Mouse (Mus musculus) forebrain, embryonic 13.5 days (tissue): Measurements from ENCODE around the gene Anxa1. TPM values are rescaled to one million over a fixed set of nuclear protein-coding genes. Genes with fewer than 3 reads are reported as not detected.

Experiments
- ATAC-seq: fragments of 200-750 bp; cut with Nextera tagmentation; 2 replicates; pipeline ENCODE4 v1.8.0; 2017
- H3K27ac ChIP-seq: fragments of 300-500 bp; sonication (generic); 2 replicates; pipeline ENCODE4 v1.5.1; 2015; ENCODE audit warnings: inconsistent platforms, mild to moderate bottlenecking, moderate library complexity
- H3K27me3 ChIP-seq: fragments of 300-500 bp; sonication (generic); 2 replicates; pipeline ENCODE4 v1.6.1; 2015; ENCODE audit warnings: mild to moderate bottlenecking, inconsistent platforms
- H3K36me3 ChIP-seq: fragments of 300-500 bp; sonication (generic); 2 replicates; pipeline ENCODE4 v1.6.1; 2015; ENCODE audit warnings: mild to moderate bottlenecking, inconsistent platforms; ENCODE audit not compliant: poor library complexity, severe bottlenecking
- H3K4me1 ChIP-seq: fragments of 300-500 bp; sonication (generic); 2 replicates; pipeline ENCODE4 v1.6.1; 2015; ENCODE audit warnings: inconsistent platforms
- H3K4me2 ChIP-seq: fragments of 300-500 bp; sonication (generic); 2 replicates; pipeline ENCODE4 v1.6.1; 2015; ENCODE audit warnings: inconsistent platforms, mild to moderate bottlenecking, moderate library complexity
- H3K4me3 ChIP-seq: fragments of 300-500 bp; sonication (generic); 2 replicates; pipeline ENCODE4 v1.5.1; 2015; ENCODE audit warnings: mild to moderate bottlenecking, inconsistent platforms
- H3K9ac ChIP-seq: fragments of 300-500 bp; sonication (generic); 2 replicates; pipeline ENCODE4 v1.6.1; 2015; ENCODE audit warnings: mild to moderate bottlenecking, inconsistent platforms
- H3K9me3 ChIP-seq: fragments of 300-500 bp; sonication (generic); replicated peaks from 2 replicates; pipeline ENCODE4 v1.6.1; 2016; ENCODE audit warnings: inconsistent platforms
- WGBS: fragments of 180-500 bp; shearing (Covaris S2); methylation state at CpG from one replicate; pipeline ENCODE4 v1.1.7; 2015; 5-methylcytosine and 5-hydroxymethylcytosine counted together
- polyA plus RNA-seq: library from polyadenylated mRNA; unstranded; fragments of >200 nt; fragmentation: Nextera tagmentation; extraction: Ambion mirVana; gene quantifications from 2 replicates; pipeline ENCODE4 v1.2.1, GENCODE M21; 2015

Anxa1 gene
- polyA plus RNA-seq, result 1.1 and 1.4 TPM in 2 replicates

DNA sequence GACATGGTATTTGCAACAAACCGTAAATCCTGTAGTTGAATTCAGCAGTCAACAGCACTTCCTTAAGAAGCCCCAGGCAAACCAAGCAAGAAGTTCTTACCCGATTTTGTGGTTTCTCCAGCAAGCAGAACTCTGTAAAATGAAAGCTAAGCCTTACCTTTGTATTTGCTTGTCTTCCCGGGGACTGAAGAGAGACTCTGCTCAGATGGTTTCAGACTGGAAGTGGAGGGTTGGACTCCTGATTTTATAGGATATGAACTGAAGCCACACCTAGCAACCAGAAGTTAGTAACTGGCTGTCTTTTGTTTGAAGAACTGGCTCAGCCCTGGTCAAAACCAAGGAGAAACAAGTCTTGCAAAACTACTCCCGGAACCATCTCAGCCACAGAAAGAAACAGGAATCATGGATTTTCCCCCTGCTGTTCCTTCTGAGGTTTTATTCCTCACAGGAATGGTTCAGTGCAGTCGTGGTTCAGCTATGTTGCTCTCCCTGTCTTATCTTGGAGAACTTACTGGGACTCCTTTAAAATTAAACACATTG lies at the start of gene Anxa1:
TSS of gene Anxa1 (minus strand) at position 490 of the 540 bp plus-strand sequence.
- Histone ChIP-seq H3K36me3 (no peaks in the 10 kb centered on the region), H3K9ac (no peak within 1 kb of the TSS), H3K4me1 (no peaks in the 10 kb centered on the region), H3K27ac (no peak within 1 kb of the TSS), H3K4me2 (no peak within 1 kb of the TSS), H3K27me3 (no peaks in the 10 kb centered on the region), H3K4me3 (no peak within 1 kb of the TSS), H3K9me3 (no peaks in the 10 kb centered on the region)
- WGBS, result 80% methylated on average over 5 of the region's 5 CpGs
- no peak for ATAC-seq

DNA sequence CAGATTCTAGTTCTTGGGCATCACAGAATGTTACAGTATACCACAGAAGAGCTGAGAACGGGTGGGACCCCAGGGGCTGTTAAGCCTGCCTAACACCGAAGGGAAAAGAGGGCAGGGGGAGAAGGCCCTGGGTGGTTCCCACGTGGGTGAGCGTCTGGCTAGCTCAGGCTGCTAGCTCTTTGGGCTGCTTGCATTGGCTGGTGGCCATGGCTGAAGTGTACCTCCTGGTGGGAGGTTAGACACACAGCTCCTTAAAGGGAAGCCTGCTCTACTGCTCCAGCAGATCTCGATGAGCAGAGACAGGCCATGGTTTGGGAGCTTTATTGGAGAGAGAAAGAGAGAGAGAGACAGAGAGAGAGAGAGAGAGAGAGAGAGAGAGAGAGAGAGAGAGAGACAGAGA lies 46.3 kb upstream of the Anxa1 start:
- ATAC-seq, result no peak
- H3K27me3 ChIP-seq, result no peaks in the 10 kb centered on the region
- 60% methylated on average over 5 of the region's 5 CpGs for whole genome bisulfite sequencing

DNA sequence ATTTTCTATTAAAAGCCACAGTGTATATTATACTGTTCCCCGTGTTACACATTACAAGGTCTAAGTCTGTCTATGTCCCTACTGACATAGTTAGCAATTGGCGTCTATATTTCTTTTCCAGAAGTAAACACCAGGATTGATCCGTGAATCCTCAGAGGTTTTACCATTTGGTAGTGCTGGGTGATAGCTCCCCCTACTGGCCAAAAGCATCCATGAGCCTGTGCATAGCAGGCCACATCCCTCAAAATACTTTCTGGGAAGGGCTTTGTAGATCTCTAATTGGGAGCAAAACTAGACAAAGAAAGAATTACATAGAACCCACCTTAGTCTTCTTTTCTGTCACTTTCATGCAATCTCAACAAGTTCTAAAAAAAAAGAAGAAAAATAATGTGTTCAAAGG lies 43.8 kb upstream of the Anxa1 start:
- no peak overlapping the region for H3K4me3 ChIP-seq
- no peaks in the 10 kb centered on the region for H3K27me3 ChIP-seq
- no peaks in the 10 kb centered on the region for H3K36me3 ChIP-seq
- H3K27ac ChIP-seq, result no peak overlapping the region
- no peaks in the 10 kb centered on the region for H3K9me3 ChIP-seq
- 16% methylated on average over 3 of the region's 3 CpGs for WGBS
- no peak overlapping the region for H3K9ac ChIP-seq
- H3K4me2 ChIP-seq, result no peak overlapping the region
- no peaks in the 10 kb centered on the region for H3K4me1 ChIP-seq
- ATAC-seq, result peak; percentile 83

More for the DNA sequence above, 46.3 kb upstream of the Anxa1 start:
- Histone ChIP-seq H3K36me3 (no peaks in the 10 kb centered on the region), H3K9me3 (no peaks in the 10 kb centered on the region), H3K4me2 (no peak overlapping the region), H3K27ac (no peak overlapping the region), H3K4me1 (no peaks in the 10 kb centered on the region), H3K4me3 (no peak overlapping the region), H3K9ac (no peak overlapping the region)

DNA sequence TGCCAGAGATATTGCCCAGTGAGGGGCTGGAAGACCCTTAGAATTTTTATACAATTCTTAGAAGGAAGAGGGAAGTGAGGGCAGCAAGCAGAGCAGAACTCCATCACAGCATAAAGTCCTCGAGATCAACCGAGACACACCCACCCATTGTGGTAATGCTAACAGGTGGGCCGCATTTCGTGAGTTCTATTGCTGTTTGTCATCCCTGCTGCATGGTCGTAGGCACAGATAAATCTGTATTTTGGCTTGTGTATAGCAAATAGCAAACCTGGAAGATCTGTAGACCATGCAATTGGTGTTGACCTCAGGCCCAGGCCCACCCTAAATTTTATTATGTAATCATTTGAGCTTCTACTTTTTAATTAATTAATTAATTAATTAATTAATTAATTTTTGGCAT lies 43.2 kb upstream of the Anxa1 start:
- H3K4me3 ChIP-seq, result no peak overlapping the region
- H3K9me3 ChIP-seq, result no peaks in the 10 kb centered on the region
- H3K27ac ChIP-seq, result no peak overlapping the region
- H3K27me3 ChIP-seq, result no peaks in the 10 kb centered on the region
- no peaks in the 10 kb centered on the region for H3K36me3 ChIP-seq
- WGBS, result 88% methylated on average over 5 of the region's 5 CpGs
- no peaks in the 10 kb centered on the region for H3K4me1 ChIP-seq
- no peak overlapping the region for H3K9ac ChIP-seq
- ATAC-seq, result 0 out of 2 replicates have a peak, but pooled peaks have one; percentile 41
- no peak overlapping the region for H3K4me2 ChIP-seq

DNA sequence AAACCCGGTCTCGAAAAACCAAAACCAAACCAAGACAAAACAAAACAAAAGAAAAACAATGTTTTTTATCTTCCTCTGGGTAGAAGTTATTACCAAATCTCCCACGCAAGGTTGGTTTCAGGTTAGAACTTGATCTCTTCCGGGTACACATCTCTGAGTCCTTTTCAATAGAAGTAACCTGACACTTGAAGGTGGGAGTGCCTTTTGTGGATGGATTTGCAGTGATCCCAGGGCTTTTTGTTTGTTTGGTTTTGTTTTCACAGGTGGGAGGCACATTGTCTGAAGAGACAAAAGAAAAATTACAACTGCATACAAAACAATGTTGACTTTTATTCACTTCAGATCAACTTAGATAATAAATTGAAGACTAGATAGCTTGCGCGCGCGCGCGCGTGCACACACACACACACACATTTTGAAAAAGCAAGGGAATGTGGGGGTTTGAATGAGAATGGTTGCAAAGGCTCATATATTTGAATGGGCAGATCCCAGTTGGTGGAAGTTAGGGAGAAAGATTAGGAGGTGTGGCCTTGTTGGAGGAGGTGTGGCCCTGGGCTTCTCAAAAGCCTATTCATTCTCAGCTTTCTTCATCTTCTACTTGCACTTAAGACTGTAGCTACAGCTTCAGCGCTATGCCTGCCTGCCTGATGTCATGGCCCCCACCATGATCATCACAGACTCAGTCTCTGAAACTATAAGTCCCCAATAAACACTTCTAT lies 35.9 kb upstream of the Anxa1 start:
- no peaks in the 10 kb centered on the region for H3K36me3 ChIP-seq
- WGBS, result 54% methylated on average over 12 of the region's 12 CpGs
- H3K4me3 ChIP-seq, result no peak overlapping the region
- H3K27me3 ChIP-seq, result no peaks in the 10 kb centered on the region
- no peak for ATAC-seq
- no peak overlapping the region for H3K9ac ChIP-seq
- H3K9me3 ChIP-seq, result no peaks in the 10 kb centered on the region
- no peaks in the 10 kb centered on the region for H3K4me1 ChIP-seq
- H3K27ac ChIP-seq, result no peak overlapping the region
- no peak overlapping the region for H3K4me2 ChIP-seq

DNA sequence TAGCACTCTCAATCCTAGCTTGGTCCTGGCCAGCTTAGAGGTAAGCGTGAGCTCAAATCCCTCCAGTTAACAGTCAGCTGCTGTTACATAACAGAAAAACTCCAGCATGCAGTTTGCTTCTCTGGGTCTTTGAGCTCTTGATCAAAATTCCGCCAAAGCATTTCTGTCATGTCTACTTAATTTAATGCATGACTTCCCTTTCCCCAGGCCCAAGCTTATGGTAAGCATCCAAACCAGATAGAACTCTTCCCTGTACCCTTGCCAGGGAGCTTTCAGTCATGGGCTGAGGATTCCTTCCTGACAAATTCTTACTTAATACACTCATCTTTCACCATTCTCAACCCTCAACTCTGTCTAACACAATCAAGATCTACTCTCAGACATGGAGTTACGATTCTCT lies 20.5 kb upstream of the Anxa1 start:
- Histone ChIP-seq H3K4me3 (no peak overlapping the region), H3K9me3 (no peaks in the 10 kb centered on the region), H3K27me3 (no peaks in the 10 kb centered on the region), H3K36me3 (no peaks in the 10 kb centered on the region), H3K9ac (no peak overlapping the region), H3K4me2 (no peak overlapping the region), H3K27ac (no peak overlapping the region), H3K4me1 (no peaks in the 10 kb centered on the region)
- no peak for ATAC-seq
- 83% methylated on average over 3 of the region's 3 CpGs for WGBS

DNA sequence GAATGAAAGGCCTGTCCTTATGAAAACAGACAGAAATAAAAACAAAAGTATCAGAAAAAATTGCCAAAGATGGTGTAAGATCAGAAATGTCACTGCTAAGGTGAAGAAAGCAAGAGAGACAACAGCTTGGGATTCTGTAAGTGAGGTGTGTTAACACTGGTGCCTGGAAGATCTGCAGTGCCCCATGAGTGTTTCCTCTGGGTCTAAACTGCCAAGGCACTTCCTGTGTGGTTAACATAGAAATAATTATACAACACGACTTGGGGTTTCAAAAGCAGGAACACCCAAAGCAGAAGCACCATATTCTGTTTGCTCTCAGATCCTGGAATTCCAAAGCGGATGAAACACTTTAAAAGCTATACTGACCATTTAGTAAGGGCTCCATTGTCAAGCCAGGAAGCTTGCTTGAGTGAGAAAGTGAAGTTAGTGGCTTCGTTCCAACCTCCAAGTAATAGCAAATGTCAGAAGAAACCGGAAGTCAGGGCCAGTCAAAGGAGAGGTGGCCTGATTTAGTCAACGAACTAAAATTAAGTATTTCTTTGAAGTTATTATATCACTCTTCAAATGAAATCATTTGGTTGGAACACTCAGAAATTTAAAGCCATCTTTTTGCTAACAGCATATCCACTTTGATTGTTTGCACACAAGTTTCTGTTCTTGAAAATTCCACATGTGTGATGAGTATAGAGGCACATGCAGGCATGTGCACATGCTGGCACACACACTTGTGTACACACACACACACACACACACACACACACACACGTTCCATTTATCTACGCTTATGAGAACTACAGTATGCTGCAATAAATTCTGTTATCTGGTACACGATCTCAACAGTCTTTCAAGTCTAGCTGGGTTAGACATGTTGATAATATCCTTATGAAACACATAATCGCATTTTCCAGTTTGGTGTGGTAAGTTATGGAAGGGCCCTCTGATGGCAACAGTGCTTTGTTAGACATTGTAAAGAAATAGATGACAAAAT lies 19.1 kb upstream of the Anxa1 start:
- Histone ChIP-seq H3K4me3 (no peak overlapping the region), H3K9ac (no peak overlapping the region), H3K9me3 (no peaks in the 10 kb centered on the region), H3K4me1 (no peaks in the 10 kb centered on the region), H3K4me2 (no peak overlapping the region), H3K27ac (no peak overlapping the region), H3K27me3 (no peaks in the 10 kb centered on the region), H3K36me3 (no peaks in the 10 kb centered on the region)
- ATAC-seq, result no peak
- 80% methylated on average over 9 of the region's 9 CpGs for WGBS

DNA sequence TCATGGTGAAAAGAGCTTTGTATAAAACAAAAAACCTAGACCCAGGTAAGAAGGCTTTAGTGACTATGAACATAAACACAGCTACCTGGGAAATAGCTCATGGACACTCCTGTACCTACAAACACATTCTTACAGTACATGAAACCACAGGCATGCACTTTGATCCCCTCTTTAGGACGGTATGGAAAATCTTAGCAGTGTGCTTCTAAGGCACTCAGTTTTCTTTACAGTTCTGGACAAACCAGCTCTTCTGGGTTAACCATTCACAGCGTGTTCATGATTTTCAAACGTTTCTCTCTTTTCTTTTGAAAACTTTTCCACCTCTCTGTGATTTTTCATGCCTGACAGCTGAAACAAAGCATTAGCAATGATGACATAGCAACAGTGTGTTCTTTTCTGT lies 15.7 kb upstream of the Anxa1 start:
- Histone ChIP-seq H3K36me3 (no peaks in the 10 kb centered on the region), H3K9ac (no peak overlapping the region), H3K4me2 (no peak overlapping the region), H3K27ac (no peak overlapping the region), H3K4me3 (no peak overlapping the region), H3K9me3 (no peaks in the 10 kb centered on the region), H3K4me1 (no peaks in the 10 kb centered on the region), H3K27me3 (no peaks in the 10 kb centered on the region)
- ATAC-seq, result no peak
- 59% methylated on average over 3 of the region's 3 CpGs for WGBS

DNA sequence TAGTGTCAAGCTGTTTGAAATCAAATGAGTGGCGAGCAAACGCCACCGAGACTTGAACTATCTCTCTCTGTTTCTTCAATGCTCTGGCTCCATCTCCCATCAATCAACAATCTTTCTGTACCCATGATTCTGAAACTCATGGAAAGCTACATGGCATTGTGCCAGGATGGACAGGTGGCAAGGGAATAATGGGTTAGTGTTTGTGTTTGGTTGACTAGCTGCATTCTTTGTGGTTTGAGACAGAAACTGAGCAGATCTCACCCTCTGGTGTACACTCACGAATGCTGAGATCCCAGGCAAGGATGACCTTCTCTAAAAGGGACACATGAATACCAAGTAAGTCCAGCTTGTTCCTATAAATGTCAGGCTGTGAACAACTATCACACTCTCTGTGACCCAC lies 14.3 kb upstream of the Anxa1 start:
- no peak overlapping the region for H3K4me3 ChIP-seq
- H3K27me3 ChIP-seq, result no peaks in the 10 kb centered on the region
- H3K36me3 ChIP-seq, result no peaks in the 10 kb centered on the region
- H3K4me2 ChIP-seq, result no peak overlapping the region
- 87% methylated on average over 4 of the region's 4 CpGs for WGBS
- H3K9me3 ChIP-seq, result no peaks in the 10 kb centered on the region
- no peak overlapping the region for H3K9ac ChIP-seq
- H3K27ac ChIP-seq, result no peak overlapping the region
- H3K4me1 ChIP-seq, result no peaks in the 10 kb centered on the region
- no peak for ATAC-seq

DNA sequence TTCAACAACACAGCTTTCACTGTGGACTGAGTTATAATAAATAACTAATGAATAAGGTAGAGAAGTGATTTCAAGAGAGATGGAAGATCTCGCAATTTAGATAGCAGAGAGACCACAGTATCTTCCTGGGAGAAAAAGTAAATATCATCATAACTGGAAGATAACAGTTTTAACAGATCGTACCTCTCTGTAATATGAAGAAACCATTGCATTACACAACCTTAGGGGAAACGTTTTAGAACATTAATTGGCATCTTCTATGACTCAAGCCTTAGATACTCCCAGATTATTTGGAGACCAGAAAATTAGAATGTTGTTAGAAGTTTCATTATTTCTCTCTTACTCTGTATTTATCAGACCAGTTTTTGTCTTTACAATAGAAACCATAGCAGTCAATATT lies 13.0 kb upstream of the Anxa1 start:
- WGBS, result 87% methylated on average over 3 of the region's 3 CpGs
- H3K27ac ChIP-seq, result no peak overlapping the region
- no peaks in the 10 kb centered on the region for H3K36me3 ChIP-seq
- ATAC-seq, result no peak
- no peak overlapping the region for H3K9ac ChIP-seq
- H3K27me3 ChIP-seq, result no peaks in the 10 kb centered on the region
- no peak overlapping the region for H3K4me2 ChIP-seq
- no peaks in the 10 kb centered on the region for H3K4me1 ChIP-seq
- no peaks in the 10 kb centered on the region for H3K9me3 ChIP-seq
- no peak overlapping the region for H3K4me3 ChIP-seq

DNA sequence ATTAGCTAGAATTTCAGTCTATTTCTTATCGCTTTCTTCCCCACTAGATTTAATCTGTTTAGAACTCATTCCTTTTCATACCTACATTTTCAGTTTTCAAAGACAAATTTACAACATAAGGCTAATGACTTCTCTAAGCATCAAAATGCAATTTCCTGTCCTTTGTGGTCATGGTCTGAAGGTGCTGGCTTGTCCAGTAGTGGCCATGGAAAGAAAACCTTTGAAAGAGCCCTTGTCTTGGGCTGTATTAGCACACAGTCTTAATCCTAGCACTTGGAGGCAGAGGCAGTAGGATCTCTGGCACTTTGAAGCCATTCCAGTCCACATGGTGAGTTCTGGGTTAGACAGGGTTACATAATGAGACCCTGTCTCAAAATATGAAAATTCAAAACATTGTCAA lies 12.5 kb upstream of the Anxa1 start:
- 94% methylated on average over 1 of the region's 1 CpGs for WGBS
- Histone ChIP-seq H3K9ac (no peak overlapping the region), H3K27me3 (no peaks in the 10 kb centered on the region), H3K4me3 (no peak overlapping the region), H3K9me3 (no peaks in the 10 kb centered on the region), H3K4me2 (no peak overlapping the region), H3K27ac (no peak overlapping the region), H3K36me3 (no peaks in the 10 kb centered on the region), H3K4me1 (no peaks in the 10 kb centered on the region)
- no peak for ATAC-seq

DNA sequence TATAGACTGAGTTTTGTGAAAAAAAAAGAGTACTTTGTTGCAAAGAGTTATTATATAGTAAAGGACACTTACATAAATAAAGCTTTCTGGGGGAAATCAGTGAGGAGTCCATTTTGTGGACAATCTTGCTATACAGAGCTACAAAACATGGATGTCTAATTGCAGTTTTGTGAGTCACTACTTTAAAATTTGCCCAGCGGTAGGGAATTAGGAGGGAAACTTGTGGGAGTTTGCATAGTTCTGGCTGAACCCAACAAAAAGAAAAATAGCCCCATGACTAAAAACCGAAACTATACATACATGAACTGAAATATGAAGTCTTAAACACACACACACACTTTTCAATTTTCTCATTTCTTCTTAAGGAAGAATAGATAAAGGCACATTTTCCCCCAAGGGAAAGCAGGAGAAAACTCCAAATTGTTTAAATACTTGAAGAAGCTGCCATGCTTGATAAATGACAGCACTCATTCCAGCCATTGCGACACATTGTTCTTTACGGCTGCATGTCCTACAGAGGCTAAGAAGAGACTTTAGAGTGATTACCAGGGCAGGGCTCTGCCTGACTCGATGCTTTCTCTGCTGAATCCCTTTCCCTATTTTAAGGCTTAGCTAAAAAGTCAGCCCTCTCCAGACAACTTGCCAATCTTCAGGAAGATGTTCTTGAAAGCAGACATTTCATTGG lies 11.9 kb upstream of the Anxa1 start:
- Histone ChIP-seq H3K4me2 (no peak overlapping the region), H3K4me1 (no peaks in the 10 kb centered on the region), H3K4me3 (no peak overlapping the region), H3K27me3 (no peaks in the 10 kb centered on the region), H3K27ac (no peak overlapping the region), H3K9ac (no peak overlapping the region), H3K36me3 (no peaks in the 10 kb centered on the region), H3K9me3 (no peaks in the 10 kb centered on the region)
- no peak for ATAC-seq
- WGBS, result 92% methylated on average over 5 of the region's 5 CpGs
